8 mouse cellular contexts compared by ENCODE assay signal in the genomic region with DNA sequence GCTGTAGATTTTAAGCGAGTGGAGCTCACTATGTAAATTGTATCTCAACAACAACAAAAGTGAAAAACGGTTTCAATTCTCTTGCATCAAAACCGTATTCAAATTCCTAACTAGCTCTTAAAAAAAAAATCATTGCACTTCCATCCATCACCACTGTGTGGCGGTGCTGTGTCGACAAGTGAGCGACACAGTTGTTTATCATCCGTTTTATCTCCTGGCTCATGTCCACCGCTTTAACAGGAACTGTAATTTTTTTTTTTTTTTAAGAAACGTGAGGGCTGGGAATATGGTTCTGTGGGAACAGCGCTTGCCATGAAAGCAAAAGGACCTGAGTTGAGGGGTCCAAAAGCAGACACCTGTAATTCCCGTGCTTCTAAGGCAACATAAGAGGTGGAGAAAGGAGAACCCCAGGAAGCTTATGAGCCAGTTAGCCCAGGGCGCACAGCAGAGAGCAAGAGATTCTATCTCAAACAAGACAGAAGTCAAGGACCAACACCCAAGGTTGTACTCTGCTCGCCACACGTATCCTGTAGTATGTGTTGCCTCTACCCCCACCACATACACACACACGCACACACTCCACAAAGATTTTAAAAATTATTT. TPM values are rescaled to one million over a fixed set of nuclear protein-coding genes. Genes with fewer than 3 reads are reported as not detected.
DNase-seq lines count a peak whose midpoint lies in the region; ATAC-seq lines count a peak whose summit lies in the region.

No protein-coding gene starts in this region.

- H3K36me3 ChIP-seq in forebrain, embryonic 13.5 days (ENCODE audit: poor library complexity, severe bottlenecking), result no peaks in the 10 kb centered on the region
- H3K36me3 ChIP-seq in hindbrain, embryonic 12.5 days, result no peaks in the 10 kb centered on the region

- no peak for ATAC-seq in forebrain, embryonic 13.5 days
- ATAC-seq in hindbrain, embryonic 12.5 days (ENCODE audit: low FRiP score), result no peak
- ATAC-seq in megakaryocyte progenitor cell, adult 5-6 weeks (replicated peaks; ENCODE audit: poor library complexity), result peak; percentile 89

- 25% methylated on average over 15 of the region's 15 CpGs for WGBS in forebrain, embryonic 13.5 days
- 25% methylated on average over 15 of the region's 15 CpGs for WGBS in hindbrain, embryonic 12.5 days

- H3K4me2 ChIP-seq in forebrain, embryonic 13.5 days, result peak overlapping the region; percentile 50
- peak overlapping the region; percentile 32 for H3K4me2 ChIP-seq in hindbrain, embryonic 12.5 days (replicated peaks)

- H3K4me3 ChIP-seq in forebrain, embryonic 13.5 days, result 0 out of 2 replicates have a peak overlapping the region, but pooled peaks have one; percentile 10
- no peak overlapping the region for H3K4me3 ChIP-seq in hindbrain, embryonic 12.5 days

- no peak overlapping the region for H3K9ac ChIP-seq in forebrain, embryonic 13.5 days
- no peak overlapping the region for H3K9ac ChIP-seq in hindbrain, embryonic 12.5 days

- H3K27ac ChIP-seq in forebrain, embryonic 13.5 days, result no peak overlapping the region
- H3K27ac ChIP-seq in hindbrain, embryonic 12.5 days, result no peak overlapping the region

- H3K27me3 ChIP-seq in forebrain, embryonic 13.5 days, result peaks cover 9% of the 10 kb centered on the region; the same call in 1 of the 2 replicates
- H3K27me3 ChIP-seq in hindbrain, embryonic 12.5 days, result peaks cover 4% of the 10 kb centered on the region; the same call in 1 of the 2 replicates

- peak; percentile 37 to 91 for DNase-seq in adrenal gland, adult (ENCODE audit: inconsistent age in 2 of 2, low spot score in 1 of 2)
- DNase-seq in adrenal gland, postnatal 4 days (ENCODE audit: low spot score in 2 of 2), result no peak
- peak; percentile 60 for DNase-seq in brain, embryonic 18.5 days (ENCODE audit: low read depth, low spot score)
- peak; percentile 76 to 88 for DNase-seq in layer of hippocampus, postnatal 14 days (ENCODE audit: low spot score in 2 of 2)
- DNase-seq in right cerebral cortex, postnatal 14 days, result peak; percentile 73

- H3K9me3 ChIP-seq in forebrain, embryonic 13.5 days (replicated peaks), result no peaks in the 10 kb centered on the region
- H3K9me3 ChIP-seq in hindbrain, embryonic 12.5 days (replicated peaks), result no peaks in the 10 kb centered on the region

- H3K4me1 ChIP-seq in forebrain, embryonic 13.5 days, result 0 out of 2 replicates have a peak, but pooled peaks cover under 1% of the 10 kb centered on the region
- H3K4me1 ChIP-seq in hindbrain, embryonic 12.5 days, result no peaks in the 10 kb centered on the region

RNA-seq across cellular contexts. Expression of gene Aicda, which starts 3.5 kb away (rescaled TPM):
- total RNA-seq in adrenal gland, postnatal 4 days (2021), result not detected
- polyA plus RNA-seq in forebrain, embryonic 13.5 days (2015; fragmentation: Nextera tagmentation; extraction: Ambion mirVana), result 0.12 and 0.21 TPM in 2 replicates
- polyA plus RNA-seq in hindbrain, embryonic 12.5 days (2016; fragmentation: Nextera tagmentation; extraction: Ambion mirVana), result 0.15 and 0.61 TPM in 2 replicates
- total RNA-seq in layer of hippocampus, postnatal 14 days (2021), result not detected
- not detected in 2 replicates for total RNA-seq in megakaryocyte progenitor cell, adult 5-6 weeks (2015)
- not detected in 2 replicates for total RNA-seq in megakaryocyte progenitor cell, adult 5-6 weeks (2017)

RNA-seq across cellular contexts. Expression of gene Apobec1, which starts 45.2 kb away (rescaled TPM):
- 10 to 100 TPM; 10.1 to 13.1 TPM for total RNA-seq in adrenal gland, postnatal 4 days (2021)
- polyA plus RNA-seq in forebrain, embryonic 13.5 days (2015; fragmentation: Nextera tagmentation; extraction: Ambion mirVana), result 2.9 and 3.8 TPM in 2 replicates
- polyA plus RNA-seq in hindbrain, embryonic 12.5 days (2016; fragmentation: Nextera tagmentation; extraction: Ambion mirVana), result 1.8 and 2.9 TPM in 2 replicates
- total RNA-seq in layer of hippocampus, postnatal 14 days (2021), result 1 to 10 TPM; 2.9 to 3.1 TPM
- 23.6 and 23.7 TPM in 2 replicates for total RNA-seq in megakaryocyte progenitor cell, adult 5-6 weeks (2015)
- total RNA-seq in megakaryocyte progenitor cell, adult 5-6 weeks (2017), result 15.0 and 16.7 TPM in 2 replicates

RNA-seq across cellular contexts. Expression of gene Mfap5, which starts 51.4 kb away (rescaled TPM):
- 10 to 100 TPM; 42.8 to 44.2 TPM for total RNA-seq in adrenal gland, postnatal 4 days (2021)
- polyA plus RNA-seq in forebrain, embryonic 13.5 days (2015; fragmentation: Nextera tagmentation; extraction: Ambion mirVana), result 1.0 and 1.2 TPM in 2 replicates
- 1.6 and 2.6 TPM in 2 replicates for polyA plus RNA-seq in hindbrain, embryonic 12.5 days (2016; fragmentation: Nextera tagmentation; extraction: Ambion mirVana)
- 1 to 10 TPM; 1.1 to 2.1 TPM for total RNA-seq in layer of hippocampus, postnatal 14 days (2021)
- not detected in 2 replicates for total RNA-seq in megakaryocyte progenitor cell, adult 5-6 weeks (2015)
- total RNA-seq in megakaryocyte progenitor cell, adult 5-6 weeks (2017), result not detected in 2 replicates

RNA-seq across cellular contexts. Expression of gene Gdf3, which starts 52.8 kb away (rescaled TPM):
- total RNA-seq in adrenal gland, postnatal 4 days (2021), result not detected
- not detected in 2 replicates for polyA plus RNA-seq in forebrain, embryonic 13.5 days (2015; fragmentation: Nextera tagmentation; extraction: Ambion mirVana)
- 0.09 TPM in 1 of 2 replicates, not detected in the other for polyA plus RNA-seq in hindbrain, embryonic 12.5 days (2016; fragmentation: Nextera tagmentation; extraction: Ambion mirVana)
- not detected for total RNA-seq in layer of hippocampus, postnatal 14 days (2021)
- 9.5 and 10.8 TPM in 2 replicates for total RNA-seq in megakaryocyte progenitor cell, adult 5-6 weeks (2015)
- total RNA-seq in megakaryocyte progenitor cell, adult 5-6 weeks (2017), result 4.2 and 6.7 TPM in 2 replicates

RNA-seq across cellular contexts. Expression of gene Rimklb, which starts 58.5 kb away (rescaled TPM):
- 10 to 100 TPM in 1 of 2 experiments, 1 to 10 TPM in 1; 6.8 to 11.4 TPM for total RNA-seq in adrenal gland, postnatal 4 days (2021)
- 81.1 and 81.7 TPM in 2 replicates for polyA plus RNA-seq in forebrain, embryonic 13.5 days (2015; fragmentation: Nextera tagmentation; extraction: Ambion mirVana)
- 78.4 and 90.9 TPM in 2 replicates for polyA plus RNA-seq in hindbrain, embryonic 12.5 days (2016; fragmentation: Nextera tagmentation; extraction: Ambion mirVana)
- total RNA-seq in layer of hippocampus, postnatal 14 days (2021), result 100 to 1,000 TPM; 145 to 150 TPM
- total RNA-seq in megakaryocyte progenitor cell, adult 5-6 weeks (2015), result not detected in 2 replicates
- total RNA-seq in megakaryocyte progenitor cell, adult 5-6 weeks (2017), result not detected in 2 replicates

Comparison
In these comparisons a context has a peak if more than half of its experiments do, and no peak if none do; other contexts are left out.
1. DNase-seq: peak in adrenal gland, adult (2 of 2), brain, embryonic 18.5 days (single experiment), layer of hippocampus, postnatal 14 days (2 of 2) and right cerebral cortex, postnatal 14 days (single experiment); none in adrenal gland, postnatal 4 days (0 of 2).
2. RNA of gene Mfap5, which starts 51.4 kb away (total RNA-seq): 42.8 to 44.2 TPM in adrenal gland, postnatal 4 days; 1.1 to 2.1 TPM in layer of hippocampus, postnatal 14 days and not detected in megakaryocyte progenitor cell, adult 5-6 weeks; every median in the first group is over 10 times any median in the second.